Mouse (Mus musculus) myocyte (in vitro differentiated cells): ENCODE results near the gene Ugt1a6a. TPM values are rescaled to one million over a fixed set of nuclear protein-coding genes. Genes with fewer than 3 reads are reported as not detected.
"Not testable (repeated sequence)": the region's sequence is repeated elsewhere in the genome, so short reads cannot be mapped to it uniquely, and the experiment has no call there.

Experiments used
- H3K27me3 ChIP-seq: one replicate; pipeline ENCODE4 v1.6.1; 2011; ENCODE audit not compliant: control insufficient read depth, insufficient read depth, insufficient read length
- H3K36me3 ChIP-seq: one replicate; pipeline ENCODE4 v1.6.1; 2011; ENCODE audit not compliant: control insufficient read depth, insufficient read depth
- H3K4me2 ChIP-seq: one replicate; pipeline ENCODE4 v1.6.1; 2011; ENCODE audit warnings: low read depth, control low read depth
- H3K4me3 ChIP-seq: one replicate; pipeline ENCODE4 v1.5.1; 2011; ENCODE audit warnings: mild to moderate bottlenecking, control low read depth, moderate library complexity
- H3K79me2 ChIP-seq: one replicate; pipeline ENCODE4 v1.6.1; 2011; ENCODE audit not compliant: control insufficient read depth, insufficient read depth
- H3ac ChIP-seq: one replicate; pipeline ENCODE4 v1.6.1; 2011; ENCODE audit not compliant: control insufficient read depth, insufficient read length
- CEBPB ChIP-seq: IDR thresholded peaks from 2 replicates; pipeline ENCODE4 v1.6.1; 2011; ENCODE audit warnings: mild to moderate bottlenecking, moderate library complexity; ENCODE audit not compliant: poor library complexity, insufficient read depth, severe bottlenecking
- E2F4 ChIP-seq: IDR thresholded peaks from one replicate; pipeline ENCODE4 v1.6.1; 2011; ENCODE audit warnings: mild to moderate bottlenecking, control low read depth, moderate library complexity; ENCODE audit not compliant: insufficient read depth
- MAX ChIP-seq: IDR thresholded peaks from one replicate; pipeline ENCODE4 v1.6.1; 2011; ENCODE audit warnings: low read depth, mild to moderate bottlenecking, control low read depth
- MYOD1 ChIP-seq, 3 experiments: IDR thresholded peaks; one replicate each; pipeline ENCODE4 v1.6.1; 2011; ENCODE audit warnings: control low read depth in 2 of 3, low read depth in 2 of 3, mild to moderate bottlenecking in 2 of 3, moderate library complexity in 1 of 3; ENCODE audit not compliant: insufficient read length in 2 of 3, control insufficient read depth in 1 of 3
- MYOG ChIP-seq, 3 experiments: IDR thresholded peaks; one replicate each; pipeline ENCODE4 v1.6.1; 2011; ENCODE audit warnings: control low read depth in 2 of 3, low read depth in 2 of 3, mild to moderate bottlenecking in 2 of 3; ENCODE audit not compliant: insufficient read length in 2 of 3, control insufficient read depth in 1 of 3, insufficient read depth in 1 of 3
- POLR2A ChIP-seq: IDR thresholded peaks from one replicate; pipeline ENCODE4 v1.6.1; 2011; ENCODE audit warnings: low read depth, mild to moderate bottlenecking, control low read depth, moderate library complexity; ENCODE audit not compliant: insufficient read length
- POLR2AphosphoS2 ChIP-seq: IDR thresholded peaks from one replicate; pipeline ENCODE4 v1.6.1; 2011; ENCODE audit warnings: low read depth, control low read depth; ENCODE audit not compliant: insufficient read length
- REST ChIP-seq: IDR thresholded peaks from one replicate; pipeline ENCODE4 v1.6.1; 2011; ENCODE audit warnings: mild to moderate bottlenecking, control low read depth, moderate library complexity; ENCODE audit not compliant: insufficient read depth, insufficient read length
- SRF ChIP-seq: IDR thresholded peaks from one replicate; pipeline ENCODE4 v1.6.1; 2011; ENCODE audit warnings: low read depth; ENCODE audit not compliant: control insufficient read depth, insufficient read length
- TCF12 ChIP-seq: IDR thresholded peaks from one replicate; pipeline ENCODE4 v1.6.1; 2011; ENCODE audit warnings: mild to moderate bottlenecking, control low read depth; ENCODE audit not compliant: poor library complexity, insufficient read depth, severe bottlenecking
- TCF3 ChIP-seq: IDR thresholded peaks from one replicate; pipeline ENCODE4 v1.6.1; 2011; ENCODE audit warnings: low read depth, control low read depth; ENCODE audit not compliant: insufficient read length
- USF1 ChIP-seq: IDR thresholded peaks from one replicate; pipeline ENCODE4 v1.6.1; 2011; ENCODE audit warnings: low read depth, mild to moderate bottlenecking, control low read depth, moderate library complexity
- polyA plus RNA-seq: library from polyadenylated mRNA; unstranded; fragments of >200 nt; fragmentation: generic; extraction: Trizol; gene quantifications from one replicate; pipeline ENCODE4 v1.2.1, GENCODE M21; 2012; ENCODE audit warnings: missing spikeins

The Ugt1a6a gene
- polyA plus RNA-seq, 1 experiment = 8.9 TPM

DNA sequence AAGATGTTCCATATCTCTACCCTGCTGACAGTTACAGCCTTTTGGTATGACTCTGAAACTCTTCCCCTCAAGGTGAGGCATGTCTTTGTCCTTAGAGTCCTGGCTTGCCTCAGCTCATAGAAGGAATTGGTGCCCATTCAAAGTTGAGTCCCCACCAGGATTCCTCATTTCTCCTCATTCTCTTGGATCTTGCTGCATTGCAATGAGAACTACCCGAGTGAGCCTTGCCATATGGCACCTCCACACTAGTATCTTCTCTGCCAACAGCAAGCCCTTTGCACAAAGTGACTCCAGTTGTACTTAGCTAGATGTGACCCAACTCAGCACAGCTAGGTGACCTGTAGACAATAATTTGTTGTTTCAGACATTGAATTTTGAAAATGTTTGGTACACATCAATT is 89.0 kb downstream of the Ugt1a6a start:
- Histone ChIP-seq H3K27me3 (no peaks in the 10 kb centered on the region), H3K4me2 (no peak overlapping the region)
- no peak for TF ChIP-seq TCF12
- TF ChIP-seq MYOG (IDR thresholded peaks at IDR 0.05; ENCODE audit: control insufficient read depth in 1 of 3, insufficient read depth in 1 of 3, insufficient read length in 2 of 3, low read depth in 2 of 3) = no peak
- TF ChIP-seq USF1 = no peak
- no peak for TF ChIP-seq MAX
- TF ChIP-seq TCF3 = no peak
- TF ChIP-seq POLR2A = no peak
- no peak for TF ChIP-seq MYOD1 (IDR thresholded peaks at IDR 0.05; ENCODE audit: control insufficient read depth in 1 of 3, insufficient read length in 2 of 3, low read depth in 2 of 3)
- no peak for TF ChIP-seq E2F4
- no peak for TF ChIP-seq CEBPB
- TF ChIP-seq SRF = no peak
- TF ChIP-seq REST = no peak
- TF ChIP-seq POLR2AphosphoS2 = no peak

GRCm38 (mm10) chr1:88224029-88224776 is 89.6 kb downstream of the Ugt1a6a start:
- no peaks in the 10 kb centered on the region for H3K36me3 ChIP-seq
- H3ac ChIP-seq = no peak overlapping the region
- H3K4me3 ChIP-seq = no peak overlapping the region
- TF ChIP-seq REST (no peak), TCF12 (no peak), POLR2AphosphoS2 (no peak), MYOD1 (IDR thresholded peaks at IDR 0.05; ENCODE audit: control insufficient read depth in 1 of 3, insufficient read length in 2 of 3, low read depth in 2 of 3) (no peak), MAX (no peak), CEBPB (no peak), E2F4 (no peak), USF1 (no peak), TCF3 (no peak), MYOG (IDR thresholded peaks at IDR 0.05; ENCODE audit: control insufficient read depth in 1 of 3, insufficient read depth in 1 of 3, insufficient read length in 2 of 3, low read depth in 2 of 3) (no peak), POLR2A (no peak), SRF (no peak)
- H3K27me3 ChIP-seq = no peaks in the 10 kb centered on the region
- no peak overlapping the region for H3K4me2 ChIP-seq
- H3K79me2 ChIP-seq = no peaks in the 10 kb centered on the region

More for the DNA sequence above, 89.0 kb downstream of the Ugt1a6a start:
- no peak overlapping the region for H3ac ChIP-seq
- no peaks in the 10 kb centered on the region for H3K79me2 ChIP-seq
- no peaks in the 10 kb centered on the region for H3K36me3 ChIP-seq
- H3K4me3 ChIP-seq = no peak overlapping the region

DNA sequence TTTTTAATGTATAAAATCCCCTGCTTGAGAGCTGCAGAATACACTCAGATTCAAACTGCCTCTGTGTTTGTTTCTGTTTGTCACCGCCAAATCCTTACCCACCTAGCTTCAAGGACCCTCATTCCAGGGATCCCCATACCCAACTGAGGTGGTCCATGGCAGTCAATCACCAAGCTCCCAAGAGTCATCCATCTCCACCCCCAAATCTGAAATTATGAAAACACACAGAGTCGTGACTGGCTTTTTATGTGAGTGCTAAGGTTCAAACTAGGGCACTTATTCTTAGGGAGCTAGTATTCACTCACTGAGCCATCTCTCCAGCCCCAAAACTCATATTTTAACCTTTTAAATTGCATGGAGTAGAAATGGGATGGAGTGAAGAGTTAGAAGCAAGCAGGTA is 90.7 kb downstream of the Ugt1a6a start:
- H3K4me2 ChIP-seq, H3K4me3 ChIP-seq, H3K27me3 ChIP-seq, H3ac ChIP-seq, H3K36me3 ChIP-seq, H3K79me2 ChIP-seq: not testable (repeated sequence)

- no peaks in the 10 kb centered on the region for H3K27me3 ChIP-seq
- H3K4me2 ChIP-seq = no peak overlapping the region
- no peak overlapping the region for H3K4me3 ChIP-seq
- H3K79me2 ChIP-seq = no peaks in the 10 kb centered on the region
- H3K36me3 ChIP-seq = no peaks in the 10 kb centered on the region
- TF ChIP-seq SRF = no peak
- no peak for TF ChIP-seq CEBPB
- no peak for TF ChIP-seq MYOG (IDR thresholded peaks at IDR 0.05; ENCODE audit: control insufficient read depth in 1 of 3, insufficient read depth in 1 of 3, insufficient read length in 2 of 3, low read depth in 2 of 3)
- no peak for TF ChIP-seq TCF12
- no peak overlapping the region for H3ac ChIP-seq
Measured at GRCm38 (mm10) chr1:88225741-88226140, 91.1 kb downstream of the Ugt1a6a start.

DNA sequence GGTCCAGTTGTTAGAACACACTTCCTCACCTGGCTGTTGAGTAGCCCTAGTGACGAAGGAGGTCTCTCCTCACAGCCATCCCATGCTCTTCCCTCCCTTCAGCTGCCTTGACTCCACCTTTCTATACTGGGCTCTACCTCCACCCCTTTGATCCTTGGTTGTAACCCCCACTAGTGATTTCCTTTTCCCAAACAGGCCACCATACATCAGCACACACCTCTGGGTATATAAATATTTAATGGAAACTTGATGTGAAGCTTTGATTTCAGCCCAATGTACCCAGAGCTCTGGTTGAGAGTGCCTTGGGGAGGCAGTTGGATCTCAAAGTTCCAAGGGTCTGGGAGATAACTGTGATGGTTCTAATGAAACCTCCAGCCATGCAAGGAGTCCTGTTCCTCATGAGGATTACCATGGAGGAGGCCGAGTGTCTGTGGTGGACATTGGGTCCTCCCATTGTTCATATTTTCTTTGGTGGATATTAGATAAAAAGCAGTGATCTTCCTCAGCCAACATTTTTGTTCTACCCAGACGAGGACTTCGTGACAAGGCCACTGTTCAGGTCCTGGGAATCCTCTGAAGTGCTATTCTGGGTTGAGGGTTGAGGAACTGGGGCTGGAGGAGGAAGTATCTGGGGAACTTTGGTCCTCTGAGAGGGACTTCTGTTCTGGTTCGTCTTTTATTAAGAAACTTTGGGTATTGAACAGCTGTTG is 92.2 kb downstream of the Ugt1a6a start, which contains the start of gene Mroh2a:
TSS of gene Mroh2a (plus strand) at position 317 of the 710 bp plus-strand sequence.
- no peak within 1 kb of the TSS for H3K4me3 ChIP-seq
- TF ChIP-seq TCF3 = no peak
- no peak for TF ChIP-seq MAX
- TF ChIP-seq POLR2AphosphoS2 = no peak
- no peak for TF ChIP-seq USF1
- no peak for TF ChIP-seq MYOG (IDR thresholded peaks at IDR 0.05; ENCODE audit: control insufficient read depth in 1 of 3, insufficient read depth in 1 of 3, insufficient read length in 2 of 3, low read depth in 2 of 3)
- no peak for TF ChIP-seq POLR2A
- no peak within 1 kb of the TSS for H3ac ChIP-seq
- no peaks in the 10 kb centered on the region for H3K36me3 ChIP-seq
- no peaks in the 10 kb centered on the region for H3K79me2 ChIP-seq
- no peaks in the 10 kb centered on the region for H3K27me3 ChIP-seq
- no peak within 1 kb of the TSS for H3K4me2 ChIP-seq
